ENCODE assay signal across 15 mouse cellular contexts in genomic region chr7:76047743-76048142, GRCm38 (mm10).
DNase-seq lines count a peak whose midpoint lies in the region; ATAC-seq lines count a peak whose summit lies in the region.
"Had no signal": no experiment of that assay in that cellular context is flagged by ENCODE, and none has a peak within 500 bp of the region (broad histone marks: within the 10 kb centered on the region; RNA-seq: fewer than 3 reads in every experiment).

No protein-coding gene starts in this region.

- H3K4me3 ChIP-seq in heart, embryonic 12.5 days = no peak overlapping the region
- H3K4me3 ChIP-seq: gastrocnemius, adult 2 months; heart, embryonic 10.5 days had no signal

- H3K9ac ChIP-seq in heart, embryonic 12.5 days = no peak overlapping the region
- H3K9ac ChIP-seq: liver, embryonic 14.5 days had no signal

- H3K27ac ChIP-seq in heart, embryonic 12.5 days (ENCODE audit: poor library complexity, severe bottlenecking) = no peak overlapping the region
- H3K27ac ChIP-seq: gastrocnemius, adult 2 months; heart, embryonic 10.5 days; kidney, postnatal 0 days; liver, embryonic 14.5 days had no signal

- peak; percentile 24 for DNase-seq in layer of hippocampus, adult 9-10 months (ENCODE audit: low spot score)
- DNase-seq in layer of hippocampus, postnatal 36 days = no peak
- DNase-seq in left cerebral cortex, postnatal 36 days (ENCODE audit: low spot score in 2 of 2) = peak; percentile 10 to 32
- DNase-seq in ovary, postnatal 10 days (ENCODE audit: low spot score) = no peak
- DNase-seq: adrenal gland, adult 8-10 months; cerebellum, postnatal 10 days; gastrocnemius, adult 2 months; heart, postnatal 36 days had no signal

- 57% methylated on average over 3 of the region's 3 CpGs for WGBS in heart, embryonic 12.5 days

- peak; percentile 71 for ATAC-seq in CD4-positive, CD25-positive, alpha-beta regulatory T cell, adult 4 months
- peak; percentile 58 for ATAC-seq in activated CD4-positive, CD25-positive, alpha-beta regulatory T cell, adult 4 months
- no peak for ATAC-seq in heart, embryonic 12.5 days (ENCODE audit: insufficient number of reproducible peaks, low FRiP score)

- no peaks in the 10 kb centered on the region for H3K9me3 ChIP-seq in heart, embryonic 12.5 days (replicated peaks)
- H3K9me3 ChIP-seq: heart, embryonic 10.5 days had no signal

- H3K4me2 ChIP-seq in heart, embryonic 12.5 days = no peak overlapping the region
- H3K4me2 ChIP-seq: midbrain, embryonic 11.5 days had no signal

- H3K36me3 ChIP-seq in heart, embryonic 12.5 days = no peaks in the 10 kb centered on the region
- H3K36me3 ChIP-seq: heart, embryonic 10.5 days had no signal

- no peaks in the 10 kb centered on the region for H3K4me1 ChIP-seq in heart, embryonic 12.5 days (replicated peaks)
- H3K4me1 ChIP-seq: heart, embryonic 10.5 days had no signal

- no peaks in the 10 kb centered on the region for H3K27me3 ChIP-seq in heart, embryonic 12.5 days (replicated peaks)

- intact Hi-C loops in left cerebral cortex, postnatal 36 days (cut with DNase I) = no loop called here

Comparison
In these comparisons a context has a peak if more than half of its experiments do, and no peak if none do; other contexts are left out.
1. DNase-seq: peak in layer of hippocampus, adult 9-10 months (single experiment) and left cerebral cortex, postnatal 36 days (2 of 2); none in layer of hippocampus, postnatal 36 days (0 of 2) and ovary, postnatal 10 days (single experiment).